Mouse (Mus musculus) ovary, adult 10 weeks (tissue): ENCODE results near the gene Rev1. TPM values are rescaled to one million over a fixed set of nuclear protein-coding genes. Genes with fewer than 3 reads are reported as not detected.

Experiments
- polyA plus RNA-seq: library from polyadenylated mRNA; stranded (reverse); fragments of 350-450 nt; fragmentation: Illumina TruSeq; extraction: RNeasy Lipid Tissue Mini Kit (QIAGEN cat#74804); gene quantifications from one replicate; pipeline ENCODE4 v1.2.3, GENCODE M21; 2014

Gene Rev1
- 41.0 TPM for polyA plus RNA-seq

DNA sequence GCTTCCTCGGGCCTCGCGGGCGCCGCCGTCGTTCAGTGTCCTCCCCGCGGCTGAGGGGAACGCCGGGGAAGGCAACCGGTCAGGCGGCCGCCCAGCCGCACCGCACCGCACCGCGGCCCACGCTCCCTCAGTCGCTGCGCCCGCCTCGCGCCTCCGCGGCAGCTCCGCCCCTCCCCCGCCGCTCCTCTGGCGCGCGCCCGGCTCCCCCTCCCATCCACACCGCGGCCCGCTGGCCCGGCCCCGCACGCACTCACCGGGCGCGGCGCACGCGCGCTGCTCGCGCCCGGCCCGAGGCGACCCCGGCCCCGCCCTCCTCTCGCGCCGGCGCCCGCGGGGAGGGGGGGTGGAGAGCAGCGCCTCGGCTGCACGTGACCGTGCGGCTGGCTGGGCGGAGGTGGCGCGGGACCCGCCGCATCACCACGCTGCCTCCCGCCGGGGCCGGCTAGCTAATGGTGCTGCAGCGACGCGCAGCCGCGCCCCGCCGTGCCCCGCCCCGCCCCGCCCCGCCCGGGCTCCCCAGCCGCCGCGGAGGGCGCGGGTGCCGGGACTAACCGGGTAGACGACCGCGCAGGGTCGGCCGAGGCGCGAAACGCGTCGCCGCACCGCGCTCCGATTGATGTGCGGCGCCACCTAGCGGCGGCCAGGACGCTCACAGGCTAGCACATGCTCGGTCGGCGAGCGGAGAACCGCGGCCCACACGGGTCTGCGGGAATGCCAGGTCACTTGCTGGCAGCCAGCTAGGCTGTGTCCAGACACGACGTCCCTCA is at the start of gene Rev1:
Rev1 (minus strand) TSS at position 301 of the 767 bp plus-strand sequence.

Other genes with a start within 250 kb of the Rev1 start
- 56.0 TPM for gene Mitd1, start 239.4 kb downstream of the Rev1 start, polyA plus RNA-seq
- 277 TPM for gene Mrpl30, start 239.3 kb downstream of the Rev1 start, polyA plus RNA-seq
- not detected for gene Lyg2, start 213.3 kb downstream of the Rev1 start, polyA plus RNA-seq
- not detected for gene Lyg1, start 172.0 kb downstream of the Rev1 start, polyA plus RNA-seq
- 196 TPM for gene Txndc9, start 131.9 kb downstream of the Rev1 start, polyA plus RNA-seq
- gene Eif5b, start 131.8 kb downstream of the Rev1 start, polyA plus RNA-seq, result 132 TPM